ENCODE assay signal across 9 mouse cellular contexts in the genomic region with DNA sequence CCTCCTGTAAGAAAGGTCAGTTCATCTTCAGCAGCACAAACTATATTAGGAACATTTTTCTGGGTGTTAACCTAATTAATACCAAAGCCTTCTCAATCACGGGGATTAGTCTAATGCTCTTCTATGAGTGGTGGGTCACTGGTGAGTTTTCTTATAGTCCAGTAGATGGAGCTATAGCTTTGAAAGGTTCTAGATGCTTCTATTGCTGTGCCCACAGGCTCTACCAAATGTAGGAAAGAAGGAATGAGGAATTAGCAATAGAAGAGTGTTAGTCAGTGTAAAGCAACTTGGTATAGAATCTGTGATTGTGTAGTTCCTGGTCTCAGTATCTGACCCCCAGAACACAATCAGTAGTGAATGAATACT.
DNase-seq lines count a peak whose midpoint lies in the region; ATAC-seq and TF ChIP-seq lines count a peak whose summit lies in the region.
"Had no signal": no experiment of that assay in that cellular context is flagged by ENCODE, and none has a peak within 500 bp of the region (broad histone marks: within the 10 kb centered on the region; RNA-seq: fewer than 3 reads in every experiment).

No protein-coding gene starts in this region.

- peak; percentile 63 for TF ChIP-seq CTCF in heart, postnatal 0 days (IDR thresholded peaks at IDR 0.05; ENCODE audit: low read depth)
- peak; percentile 58 for TF ChIP-seq CTCF in midbrain, postnatal 0 days (IDR thresholded peaks at IDR 0.05)

- H3K4me2 ChIP-seq in heart, postnatal 0 days (ENCODE audit: low read depth, low read length), result no peak overlapping the region
- H3K4me2 ChIP-seq in midbrain, postnatal 0 days (ENCODE audit: low read depth, low read length, poor library complexity, severe bottlenecking), result no peak overlapping the region
- H3K4me2 ChIP-seq in midbrain, embryonic 11.5 days, result no peak overlapping the region
- H3K4me2 ChIP-seq in neural tube, embryonic 15.5 days, result no peak overlapping the region
- H3K4me2 ChIP-seq: heart, embryonic 15.5 days had no signal

- TF ChIP-seq EP300 in heart, postnatal 0 days (IDR thresholded peaks at IDR 0.05; ENCODE audit: low read depth), result no peak

- WGBS in heart, postnatal 0 days, result 15% methylated on average over 1 of the region's 1 CpGs
- WGBS in midbrain, postnatal 0 days, result 14% methylated on average over 1 of the region's 1 CpGs
- WGBS in midbrain, embryonic 11.5 days, result 16% methylated on average over 1 of the region's 1 CpGs
- WGBS in neural tube, embryonic 15.5 days, result 41% methylated on average over 1 of the region's 1 CpGs

- no peaks in the 10 kb centered on the region for H3K27me3 ChIP-seq in heart, postnatal 0 days (ENCODE audit: control insufficient read depth, insufficient read depth, low read length)
- no peaks in the 10 kb centered on the region for H3K27me3 ChIP-seq in midbrain, postnatal 0 days (ENCODE audit: insufficient read depth, low read length)
- H3K27me3 ChIP-seq in midbrain, embryonic 11.5 days (ENCODE audit: control insufficient read depth, insufficient read depth, low read length), result no peaks in the 10 kb centered on the region
- H3K27me3 ChIP-seq in neural tube, embryonic 15.5 days (replicated peaks), result no peaks in the 10 kb centered on the region
- H3K27me3 ChIP-seq: heart, embryonic 15.5 days had no signal

- H3K27ac ChIP-seq in heart, postnatal 0 days (ENCODE audit: low read depth), result no peak overlapping the region
- H3K27ac ChIP-seq in midbrain, postnatal 0 days (ENCODE audit: low read depth, low read length), result no peak overlapping the region
- no peak overlapping the region for H3K27ac ChIP-seq in midbrain, embryonic 11.5 days (ENCODE audit: low read depth, low read length)
- no peak overlapping the region for H3K27ac ChIP-seq in neural tube, embryonic 15.5 days (replicated peaks)
- H3K27ac ChIP-seq: heart, embryonic 15.5 days had no signal

- peak; percentile 70 for DNase-seq in heart, postnatal 0 days (ENCODE audit: low spot score)
- DNase-seq in heart, postnatal 4 days, result no peak
- DNase-seq in midbrain, postnatal 0 days (ENCODE audit: low spot score), result peak; percentile 49
- no peak for DNase-seq in midbrain, embryonic 11.5 days (ENCODE audit: low spot score, missing footprints)
- DNase-seq in adipocyte (ENCODE audit: low spot score), result peak; percentile 66
- DNase-seq in retina, postnatal 7 days (ENCODE audit: low read depth, low spot score), result peak; percentile 36
- DNase-seq in urinary bladder, adult 18-20 months (ENCODE audit: low spot score in 2 of 2), result no peak

- no peak for ATAC-seq in heart, postnatal 0 days (ENCODE audit: insufficient read depth, low read depth)
- ATAC-seq in midbrain, postnatal 0 days (ENCODE audit: low FRiP score), result no peak
- ATAC-seq in midbrain, embryonic 11.5 days (ENCODE audit: low FRiP score), result no peak
- ATAC-seq in neural tube, embryonic 15.5 days (ENCODE audit: low FRiP score), result no peak

- no peak overlapping the region for H3K4me3 ChIP-seq in heart, postnatal 0 days (ENCODE audit: low read depth, low read length)
- H3K4me3 ChIP-seq in midbrain, postnatal 0 days (ENCODE audit: low read depth, low read length), result no peak overlapping the region
- H3K4me3 ChIP-seq in midbrain, embryonic 11.5 days (ENCODE audit: low read depth, low read length), result no peak overlapping the region
- no peak overlapping the region for H3K4me3 ChIP-seq in neural tube, embryonic 15.5 days (replicated peaks)
- H3K4me3 ChIP-seq: heart, embryonic 15.5 days had no signal

- H3K9ac ChIP-seq in heart, postnatal 0 days (replicated peaks; ENCODE audit: low read depth, low read length), result no peak overlapping the region
- no peak overlapping the region for H3K9ac ChIP-seq in midbrain, postnatal 0 days (replicated peaks; ENCODE audit: low read length, poor library complexity, severe bottlenecking)
- H3K9ac ChIP-seq in midbrain, embryonic 11.5 days (ENCODE audit: low read length), result no peak overlapping the region
- H3K9ac ChIP-seq in neural tube, embryonic 15.5 days (replicated peaks), result no peak overlapping the region
- H3K9ac ChIP-seq: heart, embryonic 15.5 days had no signal

- no peaks in the 10 kb centered on the region for H3K36me3 ChIP-seq in heart, postnatal 0 days (replicated peaks; ENCODE audit: control insufficient read depth, insufficient read depth, low read length)
- H3K36me3 ChIP-seq in midbrain, postnatal 0 days (ENCODE audit: insufficient read depth, low read length), result no peaks in the 10 kb centered on the region
- no peaks in the 10 kb centered on the region for H3K36me3 ChIP-seq in midbrain, embryonic 11.5 days (ENCODE audit: control insufficient read depth, insufficient read depth, low read length)
- H3K36me3 ChIP-seq in neural tube, embryonic 15.5 days, result no peaks in the 10 kb centered on the region
- H3K36me3 ChIP-seq: heart, embryonic 15.5 days had no signal

- H3K4me1 ChIP-seq in heart, postnatal 0 days (ENCODE audit: control insufficient read depth, insufficient read depth), result no peaks in the 10 kb centered on the region
- H3K4me1 ChIP-seq in midbrain, postnatal 0 days (ENCODE audit: insufficient read depth, low read length), result no peaks in the 10 kb centered on the region
- H3K4me1 ChIP-seq in midbrain, embryonic 11.5 days (ENCODE audit: control insufficient read depth, insufficient read depth, low read length), result no peaks in the 10 kb centered on the region
- H3K4me1 ChIP-seq in neural tube, embryonic 15.5 days, result no peaks in the 10 kb centered on the region
- H3K4me1 ChIP-seq: heart, embryonic 15.5 days had no signal

- no peaks in the 10 kb centered on the region for H3K9me3 ChIP-seq in heart, postnatal 0 days (replicated peaks; ENCODE audit: control insufficient read depth, low read length)
- no peaks in the 10 kb centered on the region for H3K9me3 ChIP-seq in midbrain, postnatal 0 days (ENCODE audit: low read length)
- H3K9me3 ChIP-seq in midbrain, embryonic 11.5 days (ENCODE audit: control insufficient read depth, low read length), result no peaks in the 10 kb centered on the region
- H3K9me3 ChIP-seq in neural tube, embryonic 15.5 days (replicated peaks), result no peaks in the 10 kb centered on the region
- H3K9me3 ChIP-seq: heart, embryonic 15.5 days had no signal

Comparison
In these comparisons a context has a peak if more than half of its experiments do, and no peak if none do; other contexts are left out.
1. DNase-seq: peak in heart, postnatal 0 days (single experiment), midbrain, postnatal 0 days (single experiment), adipocyte (single experiment) and retina, postnatal 7 days (single experiment); none in heart, postnatal 4 days (single experiment), midbrain, embryonic 11.5 days (single experiment) and urinary bladder, adult 18-20 months (0 of 2).